Mouse (Mus musculus): ENCODE measurements around the gene Srp54c.

Srp54c gene

DNA sequence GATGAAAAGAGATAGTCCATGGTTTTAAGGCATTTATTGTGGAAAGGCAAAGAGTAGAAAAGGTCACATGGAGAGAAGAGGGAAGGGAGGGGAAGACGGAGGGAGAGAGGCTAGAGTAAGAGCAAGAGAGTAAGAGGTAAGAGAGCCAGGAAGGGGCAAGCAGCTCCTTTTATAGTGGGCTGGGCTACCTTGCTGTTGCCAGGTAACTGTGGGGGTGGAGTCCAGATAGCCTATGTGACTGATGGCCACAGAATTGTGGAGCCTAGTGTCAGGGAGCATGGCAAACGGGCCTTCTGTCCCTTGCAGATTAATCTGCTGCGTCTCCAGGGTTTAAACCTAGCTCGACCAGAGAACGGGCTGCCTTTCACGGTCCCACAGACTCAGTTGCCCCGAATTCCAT is 81.9 kb downstream of the Srp54c start:
- DNase-seq (ENCODE audit: low spot score in 2 of 2) = no peak

Data from right cerebral cortex, adult 2 months (tissue).